Mouse (Mus musculus) right cerebral cortex, postnatal 14 days (tissue): Measurements from ENCODE around the gene Gan.
A peak's percentile ranks its signal among the peaks of the same experiment; 100 is the strongest.

Experiments
- DNase-seq: peaks from one replicate; pipeline ENCODE4 v3.0.0; 2022

Gan gene

GRCm38 (mm10) chr8:117158135-117158761 is at the start of gene Gan:
Gene Gan (plus strand): TSS chr8:117158135.
- peak; percentile 34 for DNase-seq

GRCm38 (mm10) chr8:117109018-117109711 is 48.8 kb upstream of the Gan start:
- no peak for DNase-seq

- peak; percentile 75 for DNase-seq
Measured at GRCm38 (mm10) chr8:117109801-117110390, 48.0 kb upstream of the Gan start.

GRCm38 (mm10) chr8:117111641-117112040 is 46.3 kb upstream of the Gan start:
- DNase-seq, result no peak

GRCm38 (mm10) chr8:117112261-117112660 is 45.7 kb upstream of the Gan start:
- no peak for DNase-seq

- no peak for DNase-seq
Measured at GRCm38 (mm10) chr8:117115094-117115493, 42.8 kb upstream of the Gan start.

GRCm38 (mm10) chr8:117115676-117116446 is 42.1 kb upstream of the Gan start:
- no peak for DNase-seq

GRCm38 (mm10) chr8:117116534-117116933 is 41.4 kb upstream of the Gan start:
- no peak for DNase-seq

- DNase-seq, result peak; percentile 22
Measured at GRCm38 (mm10) chr8:117118409-117118808, 39.5 kb upstream of the Gan start.

GRCm38 (mm10) chr8:117121277-117121676 is 36.7 kb upstream of the Gan start:
- no peak for DNase-seq

- no peak for DNase-seq
Measured at GRCm38 (mm10) chr8:117123850-117124633, 33.9 kb upstream of the Gan start.

GRCm38 (mm10) chr8:117125854-117126253 is 32.1 kb upstream of the Gan start:
- no peak for DNase-seq

GRCm38 (mm10) chr8:117126411-117126810 is 31.5 kb upstream of the Gan start:
- no peak for DNase-seq

- DNase-seq, result no peak
Measured at GRCm38 (mm10) chr8:117127063-117127462, 30.9 kb upstream of the Gan start.

- DNase-seq, result no peak
Measured at GRCm38 (mm10) chr8:117133702-117134101, 24.2 kb upstream of the Gan start.

GRCm38 (mm10) chr8:117136351-117136750 is 21.6 kb upstream of the Gan start:
- DNase-seq, result no peak

- DNase-seq, result no peak
Measured at GRCm38 (mm10) chr8:117136763-117137162, 21.2 kb upstream of the Gan start.

- no peak for DNase-seq
Measured at GRCm38 (mm10) chr8:117137357-117137756, 20.6 kb upstream of the Gan start.

- no peak for DNase-seq
Measured at GRCm38 (mm10) chr8:117148520-117148919, 9.4 kb upstream of the Gan start.

- no peak for DNase-seq
Measured at GRCm38 (mm10) chr8:117156149-117156548, 1.8 kb upstream of the Gan start.

GRCm38 (mm10) chr8:117156866-117157768 is 818 bp upstream of the Gan start:
- no peak for DNase-seq

- peak; percentile 99 for DNase-seq
Measured at GRCm38 (mm10) chr8:117157769-117158091, 205 bp upstream of the Gan start.
